Mouse (Mus musculus): ENCODE data around the gene AW551984.

AW551984 gene

DNA sequence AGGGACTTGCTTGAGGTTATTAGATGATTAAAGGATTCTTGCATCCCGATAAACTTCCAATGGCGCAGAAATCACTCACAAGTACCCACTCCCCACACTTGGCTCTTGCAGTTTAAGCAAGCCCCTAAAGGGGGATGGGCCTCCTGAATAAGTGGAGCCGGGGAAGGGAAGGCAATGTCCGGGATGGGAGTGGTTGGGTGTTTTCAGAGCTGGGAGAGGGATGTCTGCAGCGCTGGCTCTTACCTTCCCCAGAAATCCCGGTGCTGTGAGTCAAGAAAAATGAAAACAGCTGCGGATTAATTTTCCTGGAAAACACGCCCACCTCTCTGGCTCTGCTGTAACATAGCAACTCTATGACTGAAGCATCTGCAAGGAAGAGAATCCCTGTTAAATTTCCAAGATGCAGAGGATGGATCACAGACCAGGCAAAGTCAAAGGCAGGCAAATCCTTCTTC is at the start of gene AW551984:
TSS of gene AW551984 (minus strand) at position 405 of the 455 bp plus-strand sequence.
- no peak for DNase-seq (ENCODE audit: low spot score)

DNA sequence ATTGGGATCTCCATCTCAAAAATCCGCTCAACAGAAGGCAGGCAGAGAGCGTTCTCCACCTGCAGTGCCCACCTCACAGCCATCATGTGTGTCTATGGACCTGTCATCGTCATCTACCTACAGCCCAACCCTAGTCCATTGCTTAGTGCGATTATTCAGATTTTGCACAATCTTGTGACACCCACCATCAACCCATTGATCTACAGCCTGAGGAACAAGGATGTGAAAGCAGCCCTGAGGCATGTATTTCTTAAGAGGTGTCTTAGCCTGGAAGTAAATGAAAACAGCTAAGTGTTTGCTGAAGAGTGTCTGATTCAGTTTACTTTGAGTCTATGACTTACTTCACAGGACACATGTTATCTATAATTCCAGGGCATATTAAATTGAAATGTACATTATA is 43.2 kb upstream of the AW551984 start:
- DNase-seq (ENCODE audit: low spot score): no peak

DNA sequence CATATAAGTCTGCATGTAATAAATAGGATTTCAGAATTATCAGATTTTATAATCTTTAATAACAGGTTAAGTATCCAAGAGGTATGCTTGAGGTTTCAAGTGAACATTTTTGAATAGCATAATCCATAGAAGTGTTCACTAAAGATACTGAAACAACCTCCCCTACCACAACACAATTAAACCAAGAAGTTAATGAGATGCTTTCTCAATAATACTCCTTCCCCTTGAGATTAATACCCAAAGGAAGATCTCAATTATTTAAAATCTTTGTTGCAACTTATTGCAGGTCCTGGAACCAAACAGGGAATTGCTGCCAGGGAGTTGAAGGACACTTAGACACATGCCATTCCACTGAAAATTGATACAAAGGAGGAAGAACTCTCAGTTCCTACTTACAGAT is 40.6 kb upstream of the AW551984 start, which contains the start of gene Olfr961:
TSS of gene Olfr961 (plus strand) at position 301 of the 400 bp plus-strand sequence.
- no peak for DNase-seq (ENCODE audit: low spot score)

DNA sequence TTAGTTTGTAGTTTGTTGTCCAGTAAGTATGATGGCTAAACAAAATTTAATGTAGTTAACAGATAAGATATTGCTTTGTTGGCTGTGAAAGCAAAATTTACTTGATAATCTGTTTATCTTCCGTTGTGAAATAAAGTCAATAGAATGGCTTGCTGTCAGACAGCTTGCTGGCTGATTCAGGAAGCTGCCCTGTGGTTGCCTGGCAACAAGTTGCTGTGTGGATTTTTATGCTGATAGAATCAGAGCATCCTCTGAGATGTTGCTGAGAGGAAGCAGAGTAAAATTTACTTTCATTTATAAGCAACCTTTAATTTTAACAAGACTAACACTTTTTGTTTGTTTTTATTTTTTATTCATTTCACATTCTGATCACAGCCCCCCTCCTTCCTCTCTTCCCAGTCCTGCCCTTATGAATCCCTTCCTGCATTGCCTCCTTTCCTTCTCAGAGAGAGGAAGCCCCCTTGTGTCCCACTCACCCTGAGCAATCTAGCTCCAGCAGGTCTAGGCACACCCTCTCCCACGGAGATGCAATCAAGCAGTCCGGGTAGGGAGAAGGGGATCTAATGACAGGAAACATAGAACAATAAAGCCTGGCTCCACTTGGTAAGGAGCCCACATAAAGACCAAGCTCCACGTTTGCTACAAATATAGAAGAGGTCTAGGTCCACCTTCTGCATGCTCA is 29.9 kb upstream of the AW551984 start:
- no peak for DNase-seq (ENCODE audit: low spot score)

DNA sequence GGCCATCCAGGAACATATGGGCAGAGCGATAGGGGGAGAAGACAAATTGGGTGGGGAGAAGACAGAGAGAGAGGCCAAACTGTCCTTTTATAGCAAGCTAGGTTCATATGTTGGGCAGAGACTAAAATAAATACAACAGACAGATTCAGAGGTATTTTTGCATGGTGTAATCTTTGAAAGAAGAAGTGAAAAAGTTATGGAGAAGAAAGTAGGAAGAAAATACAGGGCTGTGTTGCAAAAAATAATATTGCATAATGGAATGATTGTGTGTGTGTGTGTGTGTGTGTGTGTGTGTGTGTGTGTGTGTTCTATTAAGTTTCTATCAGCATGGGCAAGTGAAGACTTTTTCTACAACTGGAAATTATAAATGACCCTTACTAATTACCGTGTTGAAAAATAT is 24.9 kb upstream of the AW551984 start:
- DNase-seq (ENCODE audit: low spot score): no peak

DNA sequence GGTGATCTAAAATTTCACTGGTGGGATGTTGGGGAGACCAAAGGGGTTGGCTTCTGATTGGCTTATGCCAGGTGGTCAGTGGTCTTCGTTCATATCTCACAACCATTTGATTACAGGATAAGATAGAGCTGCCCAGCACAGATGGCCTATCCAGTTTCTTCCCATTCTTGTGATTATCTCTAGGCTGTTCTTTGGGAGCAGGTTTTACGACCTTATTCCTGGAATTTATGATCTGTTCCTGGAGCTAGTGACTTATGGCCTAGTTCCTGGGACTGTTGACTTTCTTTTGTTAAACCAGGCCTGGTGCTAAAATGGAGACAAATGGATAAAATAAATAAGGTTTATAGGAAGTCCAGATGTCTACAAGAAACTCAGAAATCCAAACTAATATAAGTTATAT is 20.5 kb upstream of the AW551984 start:
- no peak for DNase-seq (ENCODE audit: low spot score)

DNA sequence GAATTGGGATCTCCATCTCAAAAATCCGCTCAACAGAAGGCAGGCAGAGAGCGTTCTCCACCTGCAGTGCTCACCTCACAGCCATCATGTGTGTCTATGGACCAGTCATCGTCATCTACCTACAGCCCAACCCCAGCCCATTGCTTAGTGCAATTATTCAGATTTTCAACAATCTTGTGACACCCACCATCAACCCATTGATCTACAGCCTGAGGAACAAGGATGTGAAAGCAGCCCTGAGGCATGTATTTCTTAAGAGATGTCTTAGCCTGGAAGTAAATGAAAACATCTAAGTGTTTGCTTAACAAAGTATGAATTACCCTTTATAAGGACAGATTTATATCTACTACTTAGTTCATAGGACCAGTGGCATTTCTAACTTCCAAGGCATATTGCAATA is 19.6 kb upstream of the AW551984 start:
- no peak for DNase-seq (ENCODE audit: low spot score)

DNA sequence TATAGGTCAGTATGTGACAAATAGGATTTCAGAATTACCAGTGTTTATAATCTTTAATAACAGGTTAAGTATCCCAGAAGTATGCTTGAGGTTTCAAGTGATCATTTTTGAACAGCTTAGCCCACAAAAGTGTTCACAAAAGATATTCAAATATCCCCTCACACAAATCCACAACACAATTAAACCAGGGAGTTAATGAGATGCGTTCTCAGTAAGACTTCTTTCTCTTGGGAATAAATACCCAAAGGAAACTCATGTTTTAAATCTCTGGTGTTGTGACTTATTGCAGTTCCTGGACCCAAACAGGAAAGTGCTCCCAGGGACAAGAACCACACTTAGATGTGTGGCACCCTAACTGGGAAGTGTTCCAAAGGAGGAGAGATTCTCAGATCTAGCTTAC is 16.9 kb upstream of the AW551984 start, which contains the start of gene Olfr960:
TSS of gene Olfr960 (plus strand) at position 301 of the 400 bp plus-strand sequence.
- DNase-seq (ENCODE audit: low spot score): no peak

DNA sequence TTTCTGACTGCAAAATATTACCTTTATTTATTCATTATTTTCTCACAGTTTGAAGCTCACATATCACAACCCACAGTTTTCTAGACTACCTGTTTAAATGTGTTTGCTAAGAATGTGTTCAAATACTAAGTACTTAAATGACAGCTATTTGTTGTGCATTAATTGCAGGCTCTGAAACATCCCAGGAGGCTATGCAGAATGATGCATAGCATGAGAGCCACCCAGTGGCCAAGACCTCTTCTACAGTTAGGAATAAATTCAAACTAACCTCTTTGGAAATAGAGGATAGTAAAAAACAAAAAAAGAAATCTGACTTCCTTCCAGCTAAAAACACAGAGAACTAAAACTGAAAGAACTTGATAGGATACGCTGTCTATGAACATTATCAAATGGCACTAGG is 7.8 kb upstream of the AW551984 start:
- DNase-seq (ENCODE audit: low spot score): no peak

DNA sequence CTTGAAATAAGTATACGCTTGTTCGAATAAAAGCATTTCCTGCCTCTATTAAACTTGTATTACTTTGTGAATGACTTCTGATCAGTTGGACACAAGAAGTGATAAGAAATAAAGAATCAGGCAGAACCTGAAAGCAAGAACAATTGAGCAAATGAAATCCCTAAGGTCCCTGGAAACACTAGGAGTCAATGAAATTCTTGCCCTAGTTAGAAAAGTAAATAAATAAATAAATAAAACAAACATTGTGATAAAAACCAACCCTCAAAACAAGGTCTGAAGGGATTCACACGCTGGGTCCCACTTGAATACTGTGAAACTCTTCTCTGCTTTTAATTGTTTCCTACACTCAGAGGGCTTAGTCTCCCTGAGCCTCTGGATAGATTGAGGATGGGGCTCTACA is 6.2 kb upstream of the AW551984 start, which contains the start of gene Olfr148:
TSS of gene Olfr148 (plus strand) at position 301 of the 400 bp plus-strand sequence.
- DNase-seq (ENCODE audit: low spot score): no peak

DNA sequence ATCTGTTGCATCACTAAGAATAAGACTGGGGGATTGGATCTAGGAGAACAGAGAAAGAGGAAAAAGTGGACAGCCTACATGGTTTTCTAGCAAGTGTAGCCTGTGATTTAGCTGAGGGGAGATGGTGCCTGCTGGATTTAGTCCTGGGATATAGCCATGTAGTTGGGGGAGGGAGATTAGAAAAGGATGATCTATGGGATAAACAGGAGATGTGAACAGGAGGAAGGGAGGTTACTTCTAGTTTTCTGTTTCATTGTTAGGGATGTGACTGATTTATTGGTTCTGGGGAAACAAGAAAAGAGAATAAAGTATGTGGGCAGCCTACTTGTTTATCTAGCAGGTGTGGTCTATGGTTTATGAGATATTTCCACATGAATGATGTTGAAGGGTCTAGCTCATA is 4.3 kb upstream of the AW551984 start:
- no peak for DNase-seq (ENCODE audit: low spot score)

DNA sequence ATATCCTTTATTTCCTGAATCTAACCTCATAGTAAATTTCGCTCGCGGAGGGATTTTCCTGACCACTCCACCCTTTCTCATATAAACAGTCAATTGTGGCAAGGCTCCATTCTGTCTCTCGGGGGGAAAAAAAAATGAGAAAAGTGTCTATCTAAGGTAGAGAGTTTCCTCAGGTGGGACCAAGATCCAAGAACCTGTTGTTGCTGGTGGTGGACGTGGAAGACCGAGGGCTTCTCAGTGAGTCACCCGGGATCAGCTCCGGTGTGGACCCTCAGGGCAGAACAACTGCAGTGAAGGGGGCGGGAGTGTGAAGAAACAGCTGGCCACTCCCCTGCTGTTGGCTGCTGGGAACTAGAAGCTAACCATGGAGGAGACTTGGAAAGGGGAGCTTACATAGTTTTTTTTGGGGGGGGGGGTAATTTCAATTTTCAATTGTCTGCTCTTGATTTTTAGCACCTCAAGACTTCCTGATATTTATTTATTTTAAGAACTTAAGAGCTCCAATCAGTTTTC is 814 bp downstream of the AW551984 start:
- no peak for DNase-seq (ENCODE audit: low spot score)

DNA sequence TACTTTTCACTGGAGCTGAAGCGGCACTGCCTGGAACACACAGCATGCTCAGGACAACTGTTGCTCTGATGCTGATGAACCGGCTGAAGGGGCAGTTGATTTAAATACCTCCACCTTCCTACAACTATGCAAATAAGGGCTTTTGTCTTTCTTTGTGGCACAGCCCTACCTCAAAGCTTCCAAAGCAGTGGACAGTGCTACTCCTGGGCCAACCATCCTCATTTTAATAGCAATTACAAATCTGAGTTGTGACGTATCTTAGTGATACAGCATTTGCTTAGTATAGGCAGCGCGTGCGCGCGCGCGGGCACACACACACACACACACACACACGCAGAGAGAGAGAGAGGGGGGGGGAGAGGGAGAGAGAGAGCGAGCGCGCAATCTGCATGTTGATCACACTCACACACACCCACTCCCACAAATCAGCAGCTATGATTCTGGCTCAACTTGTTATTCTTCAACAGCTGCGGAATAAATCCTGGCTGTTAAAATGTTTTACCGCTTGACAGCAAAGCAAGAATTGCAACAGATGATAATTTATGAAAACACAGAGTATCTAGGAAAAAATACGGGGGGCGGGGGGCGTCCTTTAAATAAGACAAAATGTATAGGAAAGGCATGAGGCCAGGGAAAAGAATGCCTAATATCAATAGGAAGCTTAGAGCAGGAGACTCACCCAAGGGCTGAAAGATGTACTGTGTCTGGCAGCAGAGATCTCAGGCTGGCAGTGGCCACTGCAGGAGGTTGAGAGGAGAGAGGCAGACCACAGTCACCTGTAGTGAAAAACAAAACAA is 1.5 kb downstream of the AW551984 start:
- DNase-seq (ENCODE audit: low spot score): no peak

DNA sequence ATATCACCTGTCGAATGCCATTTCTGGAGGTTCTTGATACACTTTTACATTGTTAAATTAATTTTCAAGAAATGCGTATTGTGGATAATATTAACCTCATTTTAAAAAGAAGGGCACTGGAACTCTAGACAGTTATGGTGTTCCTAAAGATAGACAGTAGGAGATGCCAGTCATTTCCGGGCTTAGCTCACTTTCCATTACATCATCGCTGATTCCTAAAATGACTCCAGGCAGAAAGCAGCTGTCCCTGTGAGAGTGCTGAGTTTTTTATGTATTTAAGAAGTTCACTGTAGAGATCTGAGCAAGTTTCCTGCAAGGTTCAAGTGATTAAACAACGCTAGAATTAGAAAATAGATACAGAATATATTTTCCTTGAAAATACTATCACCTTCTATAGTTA is 27.2 kb downstream of the AW551984 start:
- DNase-seq (ENCODE audit: low spot score): no peak

DNA sequence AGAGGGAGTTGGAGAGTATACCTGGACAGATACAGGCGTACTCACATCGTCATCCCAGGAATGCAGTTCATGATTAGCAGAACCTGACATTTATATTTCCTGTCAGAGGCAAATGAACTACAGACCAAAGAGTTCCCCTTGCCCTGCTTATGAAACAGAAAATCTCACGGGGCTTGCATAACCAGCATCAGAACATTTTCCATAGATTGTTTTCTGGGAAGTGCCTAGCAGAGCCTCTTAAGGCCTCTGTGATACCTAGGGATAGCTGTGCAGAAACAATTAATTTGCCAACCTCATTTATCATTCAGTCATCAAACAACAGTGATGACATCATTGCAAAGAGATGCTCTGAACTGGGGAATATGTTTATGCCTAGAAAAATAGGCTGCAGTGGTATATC is 28.7 kb downstream of the AW551984 start, which contains the start of gene Olfr959:
TSS of gene Olfr959 (minus strand) at position 101 of the 400 bp plus-strand sequence.
- no peak for DNase-seq (ENCODE audit: low spot score)

DNA sequence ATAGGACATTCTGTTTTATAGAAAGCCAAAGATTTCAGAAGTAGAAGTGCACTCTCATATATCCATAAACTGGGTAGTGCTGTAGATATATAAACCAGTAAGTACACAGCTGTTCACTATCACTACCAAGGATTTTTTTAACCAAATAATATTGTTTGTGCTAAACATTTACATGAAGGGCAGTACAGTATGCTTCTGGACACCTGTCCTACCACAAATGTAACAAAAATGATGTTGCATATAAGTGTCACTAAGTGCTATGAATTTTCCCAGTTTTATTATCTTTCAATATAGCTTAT is 45.9 kb downstream of the AW551984 start:
- no peak for DNase-seq (ENCODE audit: low spot score)

DNA sequence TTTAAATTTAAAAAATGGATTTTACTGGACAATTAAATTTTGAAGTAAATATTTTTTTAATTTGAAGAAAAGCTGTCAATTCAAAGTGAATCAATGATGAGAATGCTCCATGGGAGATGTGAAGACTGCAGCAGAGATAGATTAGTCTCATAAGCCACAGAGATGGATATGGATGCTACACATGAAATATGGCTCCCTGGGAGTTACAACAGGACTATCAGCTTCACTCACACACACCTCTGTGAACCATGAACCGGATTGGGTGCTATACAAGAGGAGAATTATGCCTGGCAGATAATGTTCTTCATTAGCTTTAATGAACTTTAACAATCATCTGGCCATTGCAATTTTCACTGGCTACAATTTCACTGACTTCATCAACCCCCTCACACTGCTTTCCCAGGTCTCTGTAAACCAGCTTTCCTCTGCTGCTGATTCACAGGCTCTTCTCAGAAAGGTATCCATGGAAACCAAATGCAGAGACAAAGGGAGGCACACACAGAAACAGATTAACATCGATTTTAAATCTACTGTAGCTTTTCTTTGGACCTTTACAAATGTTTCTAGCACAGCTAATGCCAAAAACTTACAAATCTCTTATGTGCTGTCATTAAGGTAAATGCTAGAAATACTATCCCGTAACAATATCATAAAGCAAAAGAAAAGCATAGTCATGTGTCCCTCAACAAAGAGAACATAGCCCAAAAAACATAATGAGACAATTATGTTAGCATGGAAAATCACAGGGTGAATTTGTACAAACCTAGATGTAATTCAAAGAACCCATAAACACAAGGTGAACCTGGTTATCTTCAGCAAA is 46.5 kb downstream of the AW551984 start:
- DNase-seq (ENCODE audit: low spot score): no peak

DNA sequence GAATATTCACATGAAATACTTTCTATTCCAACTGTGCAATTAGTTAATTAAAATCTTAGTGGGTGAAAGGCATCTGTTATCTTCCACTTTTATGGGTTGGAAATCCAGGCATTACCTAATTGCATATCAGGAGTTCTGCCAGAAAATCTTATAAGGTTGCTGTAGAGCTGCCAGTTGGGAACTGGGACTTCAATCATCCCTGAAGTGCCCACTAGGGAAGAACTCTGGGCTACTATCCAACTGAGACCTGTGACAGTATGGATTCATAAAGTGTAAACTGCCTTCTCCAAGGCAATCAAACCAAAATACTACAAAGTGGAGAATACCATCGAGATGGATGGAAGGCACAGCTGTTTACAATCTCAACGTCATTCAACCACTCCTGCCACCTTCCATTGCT is 50.3 kb downstream of the AW551984 start, which contains the start of gene Olfr958:
TSS of gene Olfr958 (minus strand) at position 109 of the 400 bp plus-strand sequence.
- no peak for DNase-seq (ENCODE audit: low spot score)

DNA sequence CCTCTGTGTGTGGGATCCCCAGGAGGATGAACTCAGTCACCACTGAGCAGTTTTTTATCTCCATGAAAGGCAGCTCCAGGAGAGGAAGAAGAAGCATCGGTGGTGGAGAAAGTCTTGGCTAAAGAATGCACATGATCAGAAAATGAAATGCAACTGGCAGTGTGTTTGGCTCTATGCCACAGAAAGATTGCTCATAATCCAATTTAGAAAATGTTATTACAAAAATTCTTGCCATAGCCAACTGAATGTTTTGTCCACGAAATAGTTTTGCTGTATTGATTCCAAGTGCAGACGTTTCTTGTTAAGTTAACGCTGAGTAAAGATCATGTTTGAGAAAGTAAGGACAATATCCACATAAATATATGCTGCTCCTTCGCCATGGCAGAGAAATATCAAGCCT is 53.4 kb downstream of the AW551984 start:
- no peak for DNase-seq (ENCODE audit: low spot score)
